Mouse (Mus musculus): ENCODE data around the gene Trpm2. TPM values are rescaled to one million over a fixed set of nuclear protein-coding genes. Genes with fewer than 3 reads are reported as not detected.

The Trpm2 gene
- polyA plus RNA-seq, 1 experiment from 2014 or later: 2.8 TPM

GRCm38 (mm10) chr10:77895562-77895961, 74.8 kb downstream of the Trpm2 start:
- 64% methylated on average over 5 of the region's 5 CpGs for WGBS
- H3K4me3 ChIP-seq: no peak overlapping the region
- no peaks in the 10 kb centered on the region for H3K27me3 ChIP-seq
- H3K36me3 ChIP-seq: no peaks in the 10 kb centered on the region
- ATAC-seq (replicated peaks): no peak
- H3K9me3 ChIP-seq: no peaks in the 10 kb centered on the region
- H3K27ac ChIP-seq (replicated peaks): no peak overlapping the region
- H3K9ac ChIP-seq (replicated peaks): no peak overlapping the region
- no peak overlapping the region for H3K4me2 ChIP-seq (replicated peaks)
- peaks cover 5% of the 10 kb centered on the region; the same call in 1 of the 2 replicates for H3K4me1 ChIP-seq

- no peak for ATAC-seq (replicated peaks)
- H3K4me3 ChIP-seq: no peak overlapping the region
- no peaks in the 10 kb centered on the region for H3K36me3 ChIP-seq
- H3K27ac ChIP-seq (replicated peaks): no peak overlapping the region
- no peaks in the 10 kb centered on the region for H3K4me1 ChIP-seq
- H3K9me3 ChIP-seq: no peaks in the 10 kb centered on the region; the same call in 1 of the 2 replicates
- H3K4me2 ChIP-seq (replicated peaks): no peak overlapping the region
- 72% methylated on average over 8 of the region's 8 CpGs for WGBS
- no peaks in the 10 kb centered on the region for H3K27me3 ChIP-seq
- H3K9ac ChIP-seq (replicated peaks): no peak overlapping the region
These were observed 79.3 kb downstream of the Trpm2 start for GRCm38 (mm10) chr10:77890987-77891565.

DNA sequence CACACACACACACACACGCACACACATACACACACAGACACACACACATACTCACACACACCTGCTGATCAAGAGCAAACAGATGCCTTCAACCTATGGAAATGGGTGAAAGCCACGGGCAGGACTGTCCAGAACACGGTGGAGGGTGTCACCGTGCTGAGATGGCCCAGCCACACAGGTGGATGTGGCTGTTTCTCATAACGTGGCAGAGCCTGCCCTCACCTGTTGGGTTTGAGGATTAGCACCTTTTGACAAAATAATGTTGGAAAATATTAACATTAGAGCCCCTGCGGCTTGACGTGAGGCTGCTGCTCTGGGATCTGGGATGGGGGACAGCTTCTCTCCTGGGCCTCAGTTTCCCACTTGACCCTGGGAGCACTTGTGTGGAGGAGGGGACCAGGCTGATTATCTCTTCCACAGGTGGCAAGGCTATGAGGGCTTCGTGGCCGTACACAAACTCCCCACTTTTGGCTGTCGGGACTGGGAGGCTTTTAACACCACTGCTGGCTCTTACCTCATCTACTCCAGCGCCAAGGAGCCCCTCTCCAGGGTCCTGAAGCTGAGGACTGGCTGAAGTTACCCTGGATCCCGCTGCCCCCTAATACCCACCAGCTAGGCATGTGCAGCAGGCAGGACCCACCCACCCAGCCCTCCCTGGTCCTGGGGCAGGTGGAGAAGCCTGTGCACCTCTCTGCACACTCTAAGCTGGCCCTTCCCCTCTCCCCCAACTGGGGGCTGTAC, 84.2 kb downstream of the Trpm2 start:
- no peak overlapping the region for H3K9ac ChIP-seq (replicated peaks)

GRCm38 (mm10) chr10:77882553-77882952, 87.8 kb downstream of the Trpm2 start:
- H3K27me3 ChIP-seq: no peaks in the 10 kb centered on the region
- no peak for ATAC-seq (replicated peaks)
- WGBS: 86% methylated on average over 5 of the region's 5 CpGs
- H3K9me3 ChIP-seq: no peaks in the 10 kb centered on the region
- no peak overlapping the region for H3K4me3 ChIP-seq
- no peak overlapping the region for H3K27ac ChIP-seq (replicated peaks)
- H3K9ac ChIP-seq (replicated peaks): no peak overlapping the region
- no peak overlapping the region for H3K4me2 ChIP-seq (replicated peaks)
- no peaks in the 10 kb centered on the region for H3K4me1 ChIP-seq
- H3K36me3 ChIP-seq: no peaks in the 10 kb centered on the region

More for the DNA sequence above, 84.2 kb downstream of the Trpm2 start:
- H3K4me1 ChIP-seq: no peaks in the 10 kb centered on the region
- H3K4me3 ChIP-seq: no peak overlapping the region
- no peaks in the 10 kb centered on the region; the same call in 1 of the 2 replicates for H3K9me3 ChIP-seq
- no peak overlapping the region for H3K4me2 ChIP-seq (replicated peaks)
- no peak for ATAC-seq (replicated peaks)
- WGBS: 53% methylated on average over 12 of the region's 12 CpGs
- H3K36me3 ChIP-seq: no peaks in the 10 kb centered on the region
- no peak overlapping the region for H3K27ac ChIP-seq (replicated peaks)
- no peaks in the 10 kb centered on the region for H3K27me3 ChIP-seq

GRCm38 (mm10) chr10:77880305-77880704, 90.1 kb downstream of the Trpm2 start:
- Histone ChIP-seq H3K4me2 (replicated peaks) (no peak overlapping the region), H3K9me3 (no peaks in the 10 kb centered on the region), H3K4me1 (0 out of 2 replicates have a peak, but pooled peaks cover 3% of the 10 kb centered on the region), H3K36me3 (no peaks in the 10 kb centered on the region), H3K4me3 (no peak overlapping the region), H3K27me3 (no peaks in the 10 kb centered on the region), H3K27ac (replicated peaks) (no peak overlapping the region), H3K9ac (replicated peaks) (no peak overlapping the region)
- no peak for ATAC-seq (replicated peaks)
- 94% methylated on average over 3 of the region's 3 CpGs for WGBS

GRCm38 (mm10) chr10:77878985-77879384, 91.4 kb downstream of the Trpm2 start:
- no peaks in the 10 kb centered on the region for H3K9me3 ChIP-seq
- WGBS: 64% methylated on average over 6 of the region's 6 CpGs
- H3K4me3 ChIP-seq: no peak overlapping the region
- H3K4me2 ChIP-seq (replicated peaks): no peak overlapping the region
- no peak overlapping the region for H3K9ac ChIP-seq (replicated peaks)
- H3K4me1 ChIP-seq: 0 out of 2 replicates have a peak, but pooled peaks cover 3% of the 10 kb centered on the region
- no peak overlapping the region for H3K27ac ChIP-seq (replicated peaks)
- no peaks in the 10 kb centered on the region for H3K36me3 ChIP-seq
- no peak for ATAC-seq (replicated peaks)
- H3K27me3 ChIP-seq: no peaks in the 10 kb centered on the region

DNA sequence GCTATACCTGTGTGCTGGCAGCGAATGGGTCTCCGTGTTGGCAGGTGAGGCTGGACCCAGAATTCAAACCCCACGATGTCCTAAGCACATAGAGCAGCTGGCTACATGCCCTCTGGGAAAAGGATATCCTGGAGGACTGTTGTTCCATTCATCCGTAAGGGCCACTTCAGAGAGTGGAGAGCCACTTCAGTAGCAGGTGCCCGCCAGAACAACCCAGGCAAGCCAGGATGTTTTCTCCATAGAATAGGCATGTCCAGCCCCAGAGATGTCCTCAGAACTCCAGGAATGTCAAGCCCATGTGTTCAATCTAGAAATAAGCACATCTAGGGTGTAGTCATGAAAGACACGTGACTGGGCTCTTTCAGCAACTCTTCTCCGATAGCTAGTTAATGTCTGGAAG, 100.7 kb downstream of the Trpm2 start:
- 85% methylated on average over 7 of the region's 7 CpGs for WGBS

GRCm38 (mm10) chr10:77867546-77867945, 102.8 kb downstream of the Trpm2 start:
- H3K27ac ChIP-seq (replicated peaks): no peak overlapping the region
- no peak for ATAC-seq (replicated peaks)
- H3K4me3 ChIP-seq: no peak overlapping the region
- H3K36me3 ChIP-seq: no peaks in the 10 kb centered on the region
- 30% methylated on average over 1 of the region's 1 CpGs for WGBS
- H3K9ac ChIP-seq (replicated peaks): no peak overlapping the region
- H3K4me1 ChIP-seq: no peaks in the 10 kb centered on the region
- no peak overlapping the region for H3K4me2 ChIP-seq (replicated peaks)
- H3K27me3 ChIP-seq: no peaks in the 10 kb centered on the region
- no peaks in the 10 kb centered on the region for H3K9me3 ChIP-seq

More for the DNA sequence above, 100.7 kb downstream of the Trpm2 start:
- H3K4me3 ChIP-seq: no peak overlapping the region
- H3K9ac ChIP-seq (replicated peaks): no peak overlapping the region
- no peaks in the 10 kb centered on the region for H3K27me3 ChIP-seq
- no peaks in the 10 kb centered on the region for H3K36me3 ChIP-seq
- ATAC-seq (replicated peaks): no peak
- no peaks in the 10 kb centered on the region for H3K9me3 ChIP-seq
- H3K27ac ChIP-seq (replicated peaks): no peak overlapping the region
- H3K4me2 ChIP-seq (replicated peaks): no peak overlapping the region
- no peaks in the 10 kb centered on the region for H3K4me1 ChIP-seq

DNA sequence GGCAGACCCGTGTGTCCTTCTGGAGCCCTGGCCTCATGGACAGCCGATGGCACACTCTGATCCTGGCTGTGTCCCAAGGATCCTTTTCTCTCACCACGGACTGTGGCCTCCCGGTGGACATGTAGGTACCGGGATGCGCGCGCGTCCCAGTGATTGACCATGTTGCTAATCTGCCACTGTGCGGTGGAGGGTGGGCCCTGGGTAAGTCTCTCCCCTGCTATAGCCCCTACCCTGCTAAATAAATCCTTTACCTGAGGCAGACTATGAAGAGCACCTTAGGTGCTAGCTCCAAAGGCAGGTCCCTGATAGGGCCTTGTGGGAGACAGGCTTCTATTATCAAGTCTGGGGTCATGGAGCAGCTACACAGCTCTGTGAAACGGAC, 105.6 kb downstream of the Trpm2 start:
- Histone ChIP-seq H3K27me3 (no peaks in the 10 kb centered on the region), H3K9ac (replicated peaks) (0 out of 2 replicates have a peak overlapping the region, but pooled peaks have one; percentile 22), H3K27ac (replicated peaks) (no peak overlapping the region), H3K36me3 (no peaks in the 10 kb centered on the region), H3K4me3 (peak overlapping the region; percentile 11; the same call in 1 of the 2 replicates), H3K4me2 (replicated peaks) (peak overlapping the region; percentile 18), H3K9me3 (no peaks in the 10 kb centered on the region), H3K4me1 (no peaks in the 10 kb centered on the region)
- ATAC-seq (replicated peaks): no peak
- WGBS: 35% methylated on average over 11 of the region's 11 CpGs

- 45% methylated on average over 14 of the region's 14 CpGs for WGBS
- Histone ChIP-seq H3K27ac (replicated peaks) (no peak overlapping the region), H3K27me3 (no peaks in the 10 kb centered on the region), H3K4me2 (replicated peaks) (peak overlapping the region; percentile 18), H3K36me3 (no peaks in the 10 kb centered on the region), H3K4me1 (no peaks in the 10 kb centered on the region), H3K9ac (replicated peaks) (0 out of 2 replicates have a peak overlapping the region, but pooled peaks have one; percentile 22), H3K9me3 (no peaks in the 10 kb centered on the region), H3K4me3 (peak overlapping the region; percentile 11; the same call in 1 of the 2 replicates)
- ATAC-seq (replicated peaks): peak; percentile 51; the same call in 1 of the 2 replicates
These were observed 106.1 kb downstream of the Trpm2 start for GRCm38 (mm10) chr10:77864067-77864761.

DNA sequence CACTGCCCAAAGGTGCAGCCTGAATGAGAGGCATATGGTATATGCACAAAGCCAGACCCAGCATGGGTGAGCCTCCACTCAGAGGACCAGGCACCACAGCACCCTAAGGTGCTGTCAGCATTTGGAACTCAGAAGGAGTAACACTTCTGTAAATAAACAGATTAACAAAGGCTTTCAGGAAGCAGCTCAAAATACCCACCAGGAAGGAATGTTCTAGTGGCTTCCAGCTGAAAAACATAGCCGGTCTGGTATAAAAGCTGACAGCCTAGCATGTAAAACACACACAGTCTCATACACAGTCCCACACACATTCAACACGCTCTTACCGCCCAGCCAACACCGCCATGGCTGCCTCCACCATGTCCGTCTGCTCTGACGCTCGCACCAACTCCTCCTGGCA, 108.7 kb downstream of the Trpm2 start, which contains the start of gene Gm3285:
Gm3285 (plus strand) TSS at position 301 of the 400 bp plus-strand sequence.
- 44% methylated on average over 7 of the region's 7 CpGs for WGBS
- H3K36me3 ChIP-seq: no peaks in the 10 kb centered on the region

More for the DNA sequence above, 108.7 kb downstream of the Trpm2 start, which contains the start of gene Gm3285:
- H3K4me3 ChIP-seq: no peak within 1 kb of the TSS
- H3K4me1 ChIP-seq: no peaks in the 10 kb centered on the region
- no peak for ATAC-seq (replicated peaks)
- H3K4me2 ChIP-seq (replicated peaks): no peak within 1 kb of the TSS
- no peaks in the 10 kb centered on the region for H3K9me3 ChIP-seq
- no peak within 1 kb of the TSS for H3K9ac ChIP-seq (replicated peaks)
- H3K27me3 ChIP-seq: no peaks in the 10 kb centered on the region
- H3K27ac ChIP-seq (replicated peaks): no peak within 1 kb of the TSS

All from forebrain, embryonic 15.5 days (tissue).